Mouse (Mus musculus) ES-E14 (cell line): ENCODE measurements around the gene Mboat2. TPM values are rescaled to one million over a fixed set of nuclear protein-coding genes. Genes with fewer than 3 reads are reported as not detected.

Experiments
- DNase-seq: peaks from one replicate; pipeline ENCODE4 v3.0.0-alpha.2; 2013; ENCODE audit warnings: low read depth, low spot score
- H3K27ac ChIP-seq: 2 replicates; pipeline ENCODE4 v1.5.1; 2012; ENCODE audit warnings: low read depth, mild to moderate bottlenecking, low read length, moderate library complexity, mixed read lengths; ENCODE audit not compliant: poor library complexity, insufficient read depth, severe bottlenecking
- H3K36me3 ChIP-seq: 2 replicates; pipeline ENCODE4 v1.6.1; 2012; ENCODE audit warnings: mild to moderate bottlenecking, low read length, moderate library complexity, mixed read lengths; ENCODE audit not compliant: control insufficient read depth, poor library complexity, insufficient read depth, severe bottlenecking
- H3K4me1 ChIP-seq, 2 experiments: fragments of 150-350 bp in 1 of 2; sonication (generic) in 1 of 2; 2 replicates each; pipeline ENCODE4 v1.6.1; 2012; ENCODE audit warnings: low read length in 2 of 2, mild to moderate bottlenecking in 1 of 2, mixed read lengths in 1 of 2; ENCODE audit not compliant: control insufficient read depth in 2 of 2, insufficient read depth in 2 of 2, poor library complexity in 1 of 2
- H3K4me3 ChIP-seq, 2 experiments: fragments of 150-350 bp in 1 of 2; sonication (generic) in 1 of 2; 2 replicates each; pipeline ENCODE4 v1.5.1; 2012; ENCODE audit warnings: low read length in 2 of 2, low read depth in 1 of 2, mild to moderate bottlenecking in 1 of 2, mixed read lengths in 1 of 2; ENCODE audit not compliant: insufficient read depth in 1 of 2, poor library complexity in 1 of 2, severe bottlenecking in 1 of 2
- H3K9ac ChIP-seq: 2 replicates; pipeline ENCODE4 v1.6.1; 2012; ENCODE audit warnings: low read depth, mild to moderate bottlenecking, low read length, mixed read lengths; ENCODE audit not compliant: poor library complexity, insufficient read depth, severe bottlenecking
- H3K9me3 ChIP-seq: fragments of 150-350 bp; sonication (generic); 2 replicates; pipeline ENCODE4 v1.6.1; 2012; ENCODE audit warnings: low read depth, mild to moderate bottlenecking, low read length; ENCODE audit not compliant: control insufficient read depth, insufficient read depth
- CHD2 ChIP-seq: IDR thresholded peaks from 2 replicates; pipeline ENCODE4 v1.6.1; 2014; ENCODE audit warnings: mild to moderate bottlenecking, low read depth, low read length, inconsistent platforms
- HCFC1 ChIP-seq: IDR thresholded peaks from 2 replicates; pipeline ENCODE4 v1.6.1; 2012; ENCODE audit warnings: low read length, inconsistent platforms, borderline replicate concordance; ENCODE audit not compliant: insufficient read depth
- MAFK ChIP-seq: IDR thresholded peaks from 2 replicates; pipeline ENCODE4 v1.6.1; 2014; ENCODE audit warnings: mild to moderate bottlenecking, low read depth, low read length, inconsistent platforms; ENCODE audit not compliant: insufficient read depth
- ZC3H11A ChIP-seq: IDR thresholded peaks from 2 replicates; pipeline ENCODE4 v1.6.1; 2012; ENCODE audit warnings: low read depth, mild to moderate bottlenecking, inconsistent platforms, low read length, borderline replicate concordance
- ZNF384 ChIP-seq: IDR thresholded peaks from 2 replicates; pipeline ENCODE4 v1.6.1; 2012; ENCODE audit warnings: low read depth, low read length, inconsistent platforms
- in situ Hi-C, 2 experiments: fragments of 600-800 bp; cut with MboI; formaldehyde crosslinking; loops; one replicate each; pipeline ENCODE4 v1.15.1; 2025; ENCODE audit warnings: low sequenced_read_pairs in 2 of 2, inconsistent platforms in 1 of 2; ENCODE audit not compliant: unreplicated experiment in 2 of 2
- total RNA-seq: library from RNA; depleted of rRNA; stranded (reverse); fragments of 300-350 nt; gene quantifications from 2 replicates; pipeline ENCODE4 v1.2.3, GENCODE M21; 2012

Gene Mboat2
- total RNA-seq, 1 experiment = 16.0 TPM

GRCm38 (mm10) chr12:24920861-24921260 is 90.2 kb downstream of the Mboat2 start:
- Histone ChIP-seq H3K4me1 (no peaks in the 10 kb centered on the region), H3K36me3 (no peaks in the 10 kb centered on the region; the same call in 1 of the 2 replicates), H3K9me3 (no peaks in the 10 kb centered on the region), H3K9ac (no peak overlapping the region), H3K4me3 (no peak overlapping the region), H3K27ac (no peak overlapping the region)
- in situ Hi-C loops = no loop called here
- TF ChIP-seq ZNF384 (no peak), CHD2 (no peak), MAFK (no peak), HCFC1 (no peak), ZC3H11A (no peak)
- DNase-seq = no peak

GRCm38 (mm10) chr12:24924003-24924402 is 93.3 kb downstream of the Mboat2 start:
- Histone ChIP-seq H3K4me3 (no peak overlapping the region), H3K36me3 (no peaks in the 10 kb centered on the region; the same call in 1 of the 2 replicates), H3K4me1 (no peaks in the 10 kb centered on the region), H3K9ac (no peak overlapping the region), H3K27ac (no peak overlapping the region), H3K9me3 (no peaks in the 10 kb centered on the region)
- DNase-seq = no peak
- TF ChIP-seq ZNF384 (no peak), ZC3H11A (no peak), MAFK (no peak), HCFC1 (no peak), CHD2 (no peak)
- in situ Hi-C loops = no loop called here

GRCm38 (mm10) chr12:24925276-24925675 is 94.6 kb downstream of the Mboat2 start:
- Histone ChIP-seq H3K4me1 (no peaks in the 10 kb centered on the region), H3K27ac (no peak overlapping the region), H3K9me3 (no peaks in the 10 kb centered on the region), H3K4me3 (no peak overlapping the region), H3K36me3 (no peaks in the 10 kb centered on the region), H3K9ac (no peak overlapping the region)
- in situ Hi-C loops = no loop called here
- no peak for DNase-seq
- TF ChIP-seq ZNF384 (no peak), MAFK (no peak), ZC3H11A (no peak), HCFC1 (no peak), CHD2 (no peak)

- no peaks in the 10 kb centered on the region for H3K9me3 ChIP-seq
- no peaks in the 10 kb centered on the region for H3K4me1 ChIP-seq
- DNase-seq = no peak
- in situ Hi-C loops = no loop called here
- TF ChIP-seq MAFK (no peak), HCFC1 (no peak), CHD2 (no peak), ZC3H11A (no peak), ZNF384 (no peak)
- H3K27ac ChIP-seq = no peak overlapping the region
- H3K36me3 ChIP-seq = no peaks in the 10 kb centered on the region
- H3K4me3 ChIP-seq = no peak overlapping the region
- H3K9ac ChIP-seq = no peak overlapping the region
Observed at GRCm38 (mm10) chr12:24925684-24926083, 95.0 kb downstream of the Mboat2 start.
